ENCODE assay signal across 24 mouse cellular contexts in genomic region chr11:51257006-51257405, GRCm38 (mm10). TPM values are rescaled to one million over a fixed set of nuclear protein-coding genes. Genes with fewer than 3 reads are reported as not detected.
"Had no signal": no experiment of that assay in that cellular context is flagged by ENCODE, and none has a peak within 500 bp of the region (broad histone marks: within the 10 kb centered on the region; RNA-seq: fewer than 3 reads in every experiment).

No protein-coding gene starts in this region.

- ATAC-seq: liver, postnatal 0 days; midbrain, embryonic 13.5 days; midbrain, embryonic 15.5 days had no signal

- DNase-seq: liver, embryonic 13.5 days; liver, postnatal 0 days; lung, embryonic 14.5 days; lung, postnatal 10 days; right cerebral cortex, postnatal 14 days; thymus, adult 2 months; thymus, postnatal 25 days; thymus, postnatal 4 days had no signal

- H3K4me1 ChIP-seq: midbrain, embryonic 13.5 days; midbrain, embryonic 15.5 days; stomach, embryonic 15.5 days had no signal

- H3K4me3 ChIP-seq: liver, embryonic 13.5 days; liver, embryonic 15.5 days; megakaryocyte, embryonic 14.5 days; midbrain, embryonic 13.5 days; midbrain, embryonic 15.5 days; neural tube, embryonic 13.5 days; neural tube, embryonic 15.5 days; stomach, embryonic 15.5 days had no signal

RNA-seq across cellular contexts. Expression of gene BC049762, which starts 5.8 kb away (rescaled TPM):
- total RNA-seq: monocyte, adult 5-6 weeks had no signal
- polyA plus RNA-seq: macrophage; midbrain, embryonic 13.5 days; neural tube, embryonic 13.5 days; spleen, adult 2 months had no signal

RNA-seq across cellular contexts. Expression of gene Col23a1, which starts 32.7 kb away (rescaled TPM):
- total RNA-seq: monocyte, adult 5-6 weeks had no signal

RNA-seq across cellular contexts. Expression of gene Gm12569, which starts 36.7 kb away (rescaled TPM):
- total RNA-seq: midbrain, postnatal 0 days; monocyte, adult 5-6 weeks had no signal
- polyA plus RNA-seq: liver, embryonic 13.5 days; liver, embryonic 15.5 days; liver, postnatal 0 days; lung, embryonic 14.5 days; lung, embryonic 16.5 days; macrophage; midbrain, embryonic 11.5 days; midbrain, embryonic 13.5 days; midbrain, embryonic 15.5 days; midbrain, postnatal 0 days; neural tube, embryonic 11.5 days; neural tube, embryonic 13.5 days; neural tube, embryonic 15.5 days; spleen, adult 2 months; stomach, embryonic 15.5 days; stomach, postnatal 0 days; thymus, adult 2 months; urinary bladder, adult 2 months had no signal
